Mouse (Mus musculus) liver (tissue): Measurements from ENCODE around the gene Vps52.

Experiments used
- DNase-seq: peaks from one replicate; pipeline ENCODE4 v3.0.0-alpha.2; 2020; ENCODE audit warnings: mixed read lengths

Vps52 gene

DNA sequence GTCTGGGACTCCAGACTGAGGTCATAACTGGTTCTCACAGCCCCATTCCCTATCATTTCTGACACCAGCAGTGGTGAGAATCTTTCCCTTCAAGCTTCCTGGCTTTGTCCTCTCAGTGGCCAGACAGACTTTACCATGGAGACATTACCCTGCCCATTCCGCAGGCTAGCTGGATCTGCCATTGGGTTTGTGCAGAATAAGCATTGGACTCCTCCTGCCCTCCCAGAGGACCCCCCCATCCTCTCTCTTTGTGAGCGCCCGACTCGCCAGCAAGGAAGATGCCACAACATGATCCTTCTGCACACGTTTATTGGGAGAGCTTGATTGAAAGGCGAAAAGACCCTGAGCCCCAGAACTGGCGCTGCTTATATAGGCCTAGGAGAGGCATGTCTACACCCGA, 57.8 kb downstream of the Vps52 start:
- DNase-seq, result no peak
